ENCODE assay signal across 17 mouse cellular contexts in the genomic region with DNA sequence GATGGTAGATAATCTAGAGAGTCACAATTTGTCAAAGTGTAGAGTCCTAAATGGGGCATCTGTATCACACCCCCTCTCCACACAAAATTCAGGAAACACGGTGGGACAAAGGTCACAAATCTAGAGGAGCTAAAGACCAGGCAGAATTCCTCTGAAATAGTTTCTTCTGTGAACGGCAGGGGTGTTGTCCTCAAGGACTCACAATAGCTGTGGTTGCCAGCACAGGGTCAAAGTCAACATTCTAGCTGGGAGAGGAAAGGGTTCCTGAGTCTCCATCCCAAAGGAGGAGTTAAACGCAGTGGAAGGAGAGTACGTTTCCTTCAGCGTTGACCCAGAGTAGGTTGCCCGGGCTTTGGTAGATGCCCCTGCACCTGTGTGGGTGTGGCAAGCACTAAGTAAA.
"Had no signal": no experiment of that assay in that cellular context is flagged by ENCODE, and none has a peak within 500 bp of the region (broad histone marks: within the 10 kb centered on the region; RNA-seq: fewer than 3 reads in every experiment).

No protein-coding gene starts in this region.

- DNase-seq: lung, adult 2 months; lung, postnatal 14 days; lung, postnatal 36 days; right cerebral cortex, postnatal 14 days; thymus, adult 2 months; thymus, postnatal 25 days; thymus, postnatal 4 days had no signal

- H3K4me2 ChIP-seq: lung, embryonic 15.5 days; midbrain, embryonic 11.5 days; midbrain, embryonic 13.5 days; midbrain, embryonic 15.5 days; neural tube, embryonic 12.5 days; stomach, embryonic 15.5 days had no signal

- H3K9me3 ChIP-seq: lung, embryonic 15.5 days; midbrain, embryonic 13.5 days; midbrain, embryonic 15.5 days; neural tube, embryonic 12.5 days; stomach, embryonic 15.5 days had no signal

- H3K36me3 ChIP-seq: lung, embryonic 15.5 days; midbrain, embryonic 13.5 days; midbrain, embryonic 15.5 days; neural tube, embryonic 12.5 days; stomach, embryonic 15.5 days had no signal

- H3K4me1 ChIP-seq: midbrain, embryonic 13.5 days; stomach, embryonic 15.5 days had no signal

- H3K27ac ChIP-seq: lung, embryonic 15.5 days; macrophage; midbrain, embryonic 13.5 days; midbrain, embryonic 15.5 days; neural tube, embryonic 12.5 days; stomach, embryonic 15.5 days; stomach, postnatal 0 days had no signal

- H3K9ac ChIP-seq: lung, embryonic 15.5 days; midbrain, embryonic 13.5 days; midbrain, embryonic 15.5 days; neural tube, embryonic 12.5 days; stomach, embryonic 15.5 days had no signal

- ATAC-seq: lung, postnatal 0 days; midbrain, embryonic 13.5 days; midbrain, embryonic 15.5 days had no signal

- H3K27me3 ChIP-seq: lung, embryonic 15.5 days; midbrain, embryonic 13.5 days; midbrain, embryonic 15.5 days; neural tube, embryonic 12.5 days; stomach, embryonic 15.5 days had no signal

- H3K4me3 ChIP-seq: lung, embryonic 15.5 days; megakaryocyte, embryonic 14.5 days; midbrain, embryonic 13.5 days; midbrain, embryonic 15.5 days; neural tube, embryonic 12.5 days; stomach, embryonic 15.5 days had no signal
